In genomic region chr4:47244651-47245050, GRCm38 (mm10) we compare ENCODE assay signal across 24 mouse cellular contexts. TPM values are rescaled to one million over a fixed set of nuclear protein-coding genes. Genes with fewer than 3 reads are reported as not detected.
DNase-seq lines count a peak whose midpoint lies in the region; ATAC-seq and TF ChIP-seq lines count a peak whose summit lies in the region.
"Had no signal": no experiment of that assay in that cellular context is flagged by ENCODE, and none has a peak within 500 bp of the region (broad histone marks: within the 10 kb centered on the region; RNA-seq: fewer than 3 reads in every experiment).

No protein-coding gene starts in this region.

- no peak for ATAC-seq in forebrain, embryonic 14.5 days
- no peak for ATAC-seq in forebrain, embryonic 15.5 days (replicated peaks)
- no peak for ATAC-seq in neural tube, embryonic 15.5 days (ENCODE audit: low FRiP score)
- ATAC-seq: forebrain, postnatal 0 days had no signal

- TF ChIP-seq CTCF in brain, embryonic 14.5 days (IDR thresholded peaks at IDR 0.05; ENCODE audit: borderline replicate concordance, extremely low read depth, insufficient read depth, insufficient read length): no peak

- no peaks in the 10 kb centered on the region for H3K9me3 ChIP-seq in forebrain, embryonic 14.5 days (replicated peaks; ENCODE audit: control insufficient read depth, low read length)
- no peaks in the 10 kb centered on the region for H3K9me3 ChIP-seq in forebrain, embryonic 15.5 days
- no peaks in the 10 kb centered on the region for H3K9me3 ChIP-seq in neural tube, embryonic 15.5 days (replicated peaks)
- H3K9me3 ChIP-seq: heart, embryonic 10.5 days; heart, embryonic 13.5 days; hindbrain, embryonic 15.5 days had no signal

- H3K27me3 ChIP-seq in forebrain, embryonic 14.5 days (replicated peaks; ENCODE audit: control insufficient read depth, insufficient read depth, low read length): no peaks in the 10 kb centered on the region
- no peaks in the 10 kb centered on the region for H3K27me3 ChIP-seq in forebrain, embryonic 15.5 days
- no peaks in the 10 kb centered on the region for H3K27me3 ChIP-seq in neural tube, embryonic 15.5 days (replicated peaks)
- H3K27me3 ChIP-seq: CH12.LX; heart, embryonic 13.5 days; hindbrain, embryonic 15.5 days had no signal

- H3K4me1 ChIP-seq in forebrain, embryonic 14.5 days (ENCODE audit: control insufficient read depth, insufficient read depth, low read length): no peaks in the 10 kb centered on the region
- H3K4me1 ChIP-seq in forebrain, embryonic 15.5 days: peaks cover 9% of the 10 kb centered on the region; the same call in 1 of the 2 replicates
- 0 out of 2 replicates have a peak, but pooled peaks cover 4% of the 10 kb centered on the region for H3K4me1 ChIP-seq in neural tube, embryonic 15.5 days
- H3K4me1 ChIP-seq: hindbrain, embryonic 15.5 days had no signal

- H3K4me2 ChIP-seq in forebrain, embryonic 14.5 days (ENCODE audit: low read length): no peak overlapping the region
- no peak overlapping the region for H3K4me2 ChIP-seq in forebrain, embryonic 15.5 days (replicated peaks)
- H3K4me2 ChIP-seq in neural tube, embryonic 15.5 days: no peak overlapping the region
- H3K4me2 ChIP-seq: heart, embryonic 13.5 days; hindbrain, embryonic 15.5 days had no signal

- no peak for TF ChIP-seq POLR2A in brain, embryonic 14.5 days (IDR thresholded peaks at IDR 0.05; ENCODE audit: borderline replicate concordance, extremely low read depth, insufficient read depth, insufficient read length, poor library complexity, severe bottlenecking)

- WGBS in forebrain, embryonic 14.5 days: 15% methylated on average over 6 of the region's 6 CpGs
- 15% methylated on average over 6 of the region's 6 CpGs for WGBS in forebrain, embryonic 15.5 days
- 43% methylated on average over 6 of the region's 6 CpGs for WGBS in neural tube, embryonic 15.5 days

- no peak overlapping the region for H3K4me3 ChIP-seq in forebrain, embryonic 14.5 days (ENCODE audit: low read depth, low read length)
- H3K4me3 ChIP-seq in forebrain, embryonic 15.5 days: no peak overlapping the region
- H3K4me3 ChIP-seq in neural tube, embryonic 15.5 days (replicated peaks): no peak overlapping the region
- H3K4me3 ChIP-seq: gastrocnemius, adult 2 months; heart, embryonic 10.5 days; heart, embryonic 13.5 days; hindbrain, embryonic 15.5 days had no signal

- no peak overlapping the region for H3K9ac ChIP-seq in forebrain, embryonic 14.5 days (ENCODE audit: low read length)
- no peak overlapping the region for H3K9ac ChIP-seq in forebrain, embryonic 15.5 days (replicated peaks)
- H3K9ac ChIP-seq in neural tube, embryonic 15.5 days (replicated peaks): no peak overlapping the region
- H3K9ac ChIP-seq: forebrain, postnatal 0 days; heart, embryonic 13.5 days; hindbrain, embryonic 15.5 days had no signal

- H3K27ac ChIP-seq in forebrain, embryonic 14.5 days (ENCODE audit: low read depth, low read length): no peak overlapping the region
- H3K27ac ChIP-seq in forebrain, embryonic 15.5 days (replicated peaks): no peak overlapping the region
- H3K27ac ChIP-seq in neural tube, embryonic 15.5 days (replicated peaks): no peak overlapping the region
- H3K27ac ChIP-seq: gastrocnemius, adult 2 months; heart, embryonic 10.5 days; heart, embryonic 13.5 days; hindbrain, embryonic 15.5 days had no signal

- no peaks in the 10 kb centered on the region for H3K36me3 ChIP-seq in forebrain, embryonic 14.5 days (ENCODE audit: control insufficient read depth, insufficient read depth, low read length)
- no peaks in the 10 kb centered on the region for H3K36me3 ChIP-seq in forebrain, embryonic 15.5 days
- H3K36me3 ChIP-seq in neural tube, embryonic 15.5 days: no peaks in the 10 kb centered on the region
- H3K36me3 ChIP-seq: G1E; heart, embryonic 10.5 days; heart, embryonic 13.5 days; hindbrain, embryonic 15.5 days had no signal

- DNase-seq in forebrain, embryonic 14.5 days (ENCODE audit: low spot score): peak; percentile 17
- peak; percentile 68 for DNase-seq in Muller cell, postnatal 12 days (ENCODE audit: inconsistent ontology term)
- peak; percentile 30 for DNase-seq in brain, embryonic 14.5 days (ENCODE audit: low read depth)
- DNase-seq in heart, adult 9 months (ENCODE audit: low spot score in 2 of 2): no peak
- DNase-seq: adrenal gland, adult 2 months; adrenal gland, postnatal 14 days; B cell, adult 2 months; cerebellum, adult 18-20 months; cerebellum, adult 9-10 months; cerebellum, postnatal 14 days; forebrain, postnatal 0 days; gastrocnemius, adult 2 months; gastrocnemius, postnatal 25 days; heart, adult 18-20 months; heart, postnatal 14 days; heart, postnatal 4 days; kidney, adult 11 months had no signal

RNA-seq across cellular contexts. Expression of gene Col15a1, which starts 36.7 kb away (rescaled TPM):
- 1.9 TPM in 2 replicates for polyA plus RNA-seq in forebrain, embryonic 14.5 days (2014; fragmentation: Nextera tagmentation; extraction: Ambion mirVana)
- 1.4 and 3.1 TPM in 2 replicates for polyA plus RNA-seq in forebrain, embryonic 15.5 days (2015; fragmentation: Nextera tagmentation; extraction: Ambion mirVana)
- 11.9 and 17.2 TPM in 2 replicates for polyA plus RNA-seq in brain, embryonic 14.5 days (2012; rRNA removed)
- polyA plus RNA-seq in neural tube, embryonic 15.5 days (2015; fragmentation: Nextera tagmentation; extraction: Ambion mirVana): 3.9 and 7.9 TPM in 2 replicates
- polyA plus RNA-seq: G1E had no signal

Comparison
In these comparisons a context has a peak if more than half of its experiments do, and no peak if none do; other contexts are left out.
1. DNase-seq: peak in forebrain, embryonic 14.5 days (single experiment), Muller cell, postnatal 12 days (single experiment) and brain, embryonic 14.5 days (single experiment); none in heart, adult 9 months (0 of 2).